Mouse (Mus musculus): ENCODE results near the gene Batf3.
"Not testable (repeated sequence)": the region's sequence is repeated elsewhere in the genome, so short reads cannot be mapped to it uniquely, and the experiment has no call there.

The Batf3 gene

DNA sequence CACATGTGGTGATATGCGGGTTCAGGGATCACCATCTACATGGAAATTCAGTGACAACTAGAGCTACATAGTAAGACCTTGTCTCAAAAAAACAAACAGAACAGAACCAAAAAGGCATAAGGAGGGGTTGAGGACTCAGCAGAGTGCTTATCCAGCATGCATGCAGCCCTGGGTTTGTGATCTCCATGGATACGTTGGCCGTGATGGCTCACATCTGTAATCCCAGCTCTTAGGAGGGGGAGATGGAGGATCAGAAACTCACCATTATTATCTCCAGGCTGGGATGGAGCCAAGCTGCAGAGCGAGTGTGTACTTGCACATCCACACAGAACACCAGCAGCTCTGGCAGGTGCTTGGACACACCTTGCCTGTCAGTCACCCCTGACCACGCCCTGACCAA is 34.6 kb downstream of the Batf3 start:
- no peak for DNase-seq (ENCODE audit: low spot score)

DNA sequence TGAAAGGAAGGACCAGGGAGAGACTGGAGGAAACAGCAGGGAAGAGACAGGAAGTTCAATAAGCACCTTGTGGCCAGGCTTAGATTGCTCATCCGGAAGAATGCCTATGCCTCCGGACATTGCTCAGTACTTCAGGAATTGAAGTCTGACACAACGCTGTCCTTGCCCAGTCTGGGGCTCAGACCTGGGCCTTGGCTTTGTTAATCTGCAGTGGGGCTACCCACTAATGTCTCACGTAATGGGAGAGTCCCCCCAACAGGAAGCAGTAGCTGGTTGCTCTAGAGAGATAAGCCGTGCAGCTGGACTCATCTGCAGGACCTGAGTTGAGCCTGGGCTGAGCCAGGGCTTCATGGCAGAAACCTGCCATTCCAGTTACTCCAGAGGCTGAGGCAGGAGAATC is 35.3 kb downstream of the Batf3 start:
- DNase-seq (ENCODE audit: low spot score): no peak

DNA sequence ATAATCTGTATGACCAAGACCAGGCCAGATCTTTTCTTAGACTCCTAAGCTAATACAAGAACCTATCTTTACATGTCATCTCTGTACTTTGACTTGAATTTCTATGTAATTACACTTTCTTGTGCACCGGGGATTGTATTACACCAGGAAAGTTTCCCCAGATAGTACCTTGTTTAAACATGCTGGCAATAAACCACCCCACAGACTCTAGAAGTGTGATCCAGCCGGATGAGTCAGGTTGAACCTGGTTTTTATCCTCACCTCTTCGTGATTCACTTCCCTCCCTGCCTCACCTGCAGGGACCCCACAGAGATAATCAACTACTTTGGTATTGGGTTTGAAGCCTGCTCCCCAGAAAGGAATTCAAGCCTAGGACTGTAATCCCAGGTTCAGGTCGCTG is 37.8 kb downstream of the Batf3 start:
- no peak for DNase-seq (ENCODE audit: low spot score)

GRCm38 (mm10) chr1:191138436-191138835 is 40.8 kb downstream of the Batf3 start:
- no peak for DNase-seq (ENCODE audit: low spot score)

DNA sequence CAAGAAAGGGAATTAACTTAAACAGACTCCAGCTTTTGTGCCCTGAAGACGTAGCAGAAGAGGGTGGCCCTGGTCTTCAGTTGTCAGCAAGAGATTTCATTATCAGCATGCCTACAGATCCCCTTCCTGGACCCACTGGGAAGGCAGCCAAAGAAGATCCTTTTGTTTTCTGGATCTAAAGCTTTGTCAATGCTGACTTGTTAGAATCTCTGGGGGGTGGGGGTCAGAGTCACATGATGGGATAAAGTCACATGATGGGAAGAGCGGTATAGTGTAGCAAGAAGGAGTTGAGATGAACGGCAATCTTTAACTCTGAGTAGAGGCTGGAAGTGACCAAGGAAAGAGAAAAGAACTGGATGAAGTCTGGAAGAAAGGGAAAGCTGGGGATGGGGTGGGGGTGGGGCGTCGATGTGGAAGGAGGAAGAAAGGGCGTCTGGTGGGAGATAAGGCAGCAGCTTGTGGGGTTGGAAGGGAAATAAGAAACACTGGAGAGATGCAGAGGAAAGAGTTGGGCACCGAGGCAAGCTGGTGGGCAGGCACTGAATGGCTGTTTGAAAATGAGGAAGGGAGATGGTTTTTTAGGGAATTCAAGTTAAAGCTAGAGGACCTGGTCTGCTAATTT is 41.3 kb downstream of the Batf3 start:
- DNase-seq (ENCODE audit: low spot score): no peak

- DNase-seq (ENCODE audit: low spot score): no peak
Observed at GRCm38 (mm10) chr1:191140983-191141382, 43.3 kb downstream of the Batf3 start.

DNA sequence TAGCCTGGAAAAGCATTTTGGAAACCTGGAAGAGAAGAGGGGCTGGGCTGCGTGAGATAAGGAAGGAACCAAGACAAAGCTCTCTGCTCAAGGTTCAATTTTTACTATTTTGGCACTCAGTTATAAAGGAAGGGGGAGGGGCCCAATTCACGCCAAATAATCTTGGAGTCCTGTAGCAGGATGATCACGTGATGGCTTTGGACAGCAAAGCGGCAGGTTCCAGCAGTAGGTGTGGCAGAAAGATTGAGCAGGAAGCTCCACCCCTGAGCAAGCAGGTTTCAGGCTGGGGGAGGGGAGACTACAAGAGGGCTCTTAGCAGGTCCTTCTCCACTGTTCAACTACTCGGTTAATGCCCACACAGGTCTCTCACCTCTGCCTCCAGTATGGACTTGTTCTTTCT is 51.8 kb downstream of the Batf3 start:
- not testable (repeated sequence) for DNase-seq (ENCODE audit: low spot score)

DNA sequence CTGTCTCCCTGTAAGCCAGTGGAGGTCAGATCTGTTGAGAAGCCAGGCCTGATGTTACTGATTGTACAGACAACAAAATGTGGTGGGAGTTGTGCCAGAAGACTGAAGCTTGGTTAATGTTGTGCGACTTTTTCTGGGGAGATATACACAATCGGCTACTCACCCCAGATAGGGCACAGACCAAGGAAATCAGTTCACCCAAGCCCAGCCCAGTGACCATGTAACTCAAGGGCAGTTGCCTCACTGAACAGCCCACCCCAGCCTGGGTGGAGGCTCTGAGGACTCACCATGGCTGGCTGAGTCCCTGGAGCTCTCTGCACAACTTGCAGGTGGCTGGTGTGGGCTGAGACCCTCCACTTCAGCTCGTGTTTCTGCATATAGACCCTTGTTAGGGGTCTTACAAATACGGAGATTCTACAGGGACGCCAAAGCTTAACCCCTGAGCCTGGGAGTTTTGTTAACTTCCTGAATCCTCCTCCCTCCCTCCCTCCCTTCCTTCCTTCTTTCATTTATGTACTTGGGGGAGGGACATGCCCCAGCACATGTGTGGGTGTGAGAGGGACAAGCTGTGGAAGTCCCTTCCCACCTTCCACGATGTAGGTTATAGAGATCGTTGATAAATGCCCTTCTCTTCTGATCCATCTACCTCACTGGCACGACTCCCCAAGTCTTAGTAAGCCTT is 53.4 kb downstream of the Batf3 start:
- no peak for DNase-seq (ENCODE audit: low spot score)

DNA sequence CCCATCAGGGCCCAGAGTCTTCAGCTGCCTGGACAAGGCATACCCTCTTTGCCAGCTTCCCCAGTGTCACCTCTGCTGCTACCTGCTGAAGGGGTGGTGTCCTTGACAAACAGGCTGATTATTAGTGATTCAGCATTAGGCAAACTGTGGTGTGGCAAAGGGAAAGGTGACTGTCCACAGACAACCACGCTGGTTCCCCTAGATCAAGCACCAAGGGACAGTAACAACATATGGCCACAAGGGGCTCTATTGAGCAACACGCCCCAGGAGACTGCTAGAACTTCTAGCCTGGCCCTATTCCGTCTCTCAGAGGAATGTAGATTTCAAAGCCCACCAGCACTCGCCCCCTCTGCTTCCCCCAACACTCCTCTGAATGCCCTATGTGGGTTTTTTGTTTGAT is 55.4 kb downstream of the Batf3 start:
- DNase-seq (ENCODE audit: low spot score): no peak

DNA sequence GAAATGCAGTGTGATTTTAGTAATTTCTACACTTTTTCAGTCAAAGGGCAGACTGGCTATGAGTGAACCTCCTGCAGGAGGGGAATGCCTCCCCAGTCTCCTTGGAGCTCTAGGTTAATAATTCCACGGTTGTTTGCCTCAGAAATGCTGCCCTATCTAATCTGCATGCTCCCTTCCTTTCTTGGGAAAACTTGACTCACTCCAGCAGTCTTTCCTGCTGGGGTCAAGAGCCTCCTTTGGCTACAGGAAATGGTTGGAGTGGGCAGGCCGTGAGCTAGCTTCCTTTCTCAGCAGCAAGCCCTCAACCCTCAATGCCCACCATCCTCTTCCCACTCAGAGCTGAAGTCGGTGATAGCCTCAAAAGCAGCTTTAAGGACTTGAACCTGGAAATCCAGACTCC is 56.7 kb downstream of the Batf3 start:
- DNase-seq (ENCODE audit: low spot score): no peak

All from ovary, postnatal 10 days (tissue).